Mouse (Mus musculus): Measurements from ENCODE around the gene Ccdc171.
"Not testable (repeated sequence)": the region's sequence is repeated elsewhere in the genome, so short reads cannot be mapped to it uniquely, and the experiment has no call there.

The Ccdc171 gene

GRCm38 (mm10) chr4:83656571-83656970, 131.2 kb downstream of the Ccdc171 start:
- DNase-seq (ENCODE audit: low spot score in 2 of 2), result no peak

GRCm38 (mm10) chr4:83657021-83657420, 131.7 kb downstream of the Ccdc171 start:
- DNase-seq (ENCODE audit: low spot score in 2 of 2), result no peak

- DNase-seq (ENCODE audit: low spot score in 2 of 2), result no peak
Observed at GRCm38 (mm10) chr4:83658415-83658814, 133.1 kb downstream of the Ccdc171 start.

- DNase-seq (ENCODE audit: low spot score in 2 of 2), result no peak
Observed at GRCm38 (mm10) chr4:83659411-83659810, 134.1 kb downstream of the Ccdc171 start.

GRCm38 (mm10) chr4:83661519-83662271, 136.3 kb downstream of the Ccdc171 start:
- no peak for DNase-seq (ENCODE audit: low spot score in 2 of 2)

- DNase-seq (ENCODE audit: low spot score in 2 of 2), result no peak
Observed at GRCm38 (mm10) chr4:83662301-83662700, 137.0 kb downstream of the Ccdc171 start.

GRCm38 (mm10) chr4:83669552-83669951, 144.2 kb downstream of the Ccdc171 start:
- no peak for DNase-seq (ENCODE audit: low spot score in 2 of 2)

GRCm38 (mm10) chr4:83675308-83675707, 150.0 kb downstream of the Ccdc171 start:
- DNase-seq (ENCODE audit: low spot score in 2 of 2), result not testable (repeated sequence)

- no peak for DNase-seq (ENCODE audit: low spot score in 2 of 2)
Observed at GRCm38 (mm10) chr4:83676444-83676843, 151.1 kb downstream of the Ccdc171 start.

GRCm38 (mm10) chr4:83681081-83681480, 155.7 kb downstream of the Ccdc171 start:
- no peak for DNase-seq (ENCODE audit: low spot score in 2 of 2)

- no peak for DNase-seq (ENCODE audit: low spot score in 2 of 2)
Observed at GRCm38 (mm10) chr4:83682866-83683265, 157.5 kb downstream of the Ccdc171 start.

- DNase-seq (ENCODE audit: low spot score in 2 of 2), result no peak
Observed at GRCm38 (mm10) chr4:83700190-83700589, 174.8 kb downstream of the Ccdc171 start.

GRCm38 (mm10) chr4:83716996-83717395, 191.7 kb downstream of the Ccdc171 start:
- no peak for DNase-seq (ENCODE audit: low spot score in 2 of 2)

GRCm38 (mm10) chr4:83719816-83720215, 194.5 kb downstream of the Ccdc171 start:
- DNase-seq (ENCODE audit: low spot score in 2 of 2), result no peak

GRCm38 (mm10) chr4:83725136-83725535, 199.8 kb downstream of the Ccdc171 start:
- DNase-seq (ENCODE audit: low spot score in 2 of 2), result no peak

- no peak for DNase-seq (ENCODE audit: low spot score in 2 of 2)
Observed at GRCm38 (mm10) chr4:83739137-83739890, 214.0 kb downstream of the Ccdc171 start.

- DNase-seq (ENCODE audit: low spot score in 2 of 2), result no peak
Observed at GRCm38 (mm10) chr4:83739891-83740277, 214.5 kb downstream of the Ccdc171 start.

- no peak for DNase-seq (ENCODE audit: low spot score in 2 of 2)
Observed at GRCm38 (mm10) chr4:83742806-83743460, 217.6 kb downstream of the Ccdc171 start.

- no peak for DNase-seq (ENCODE audit: low spot score in 2 of 2)
Observed at GRCm38 (mm10) chr4:83775136-83775535, 249.8 kb downstream of the Ccdc171 start.

GRCm38 (mm10) chr4:83780044-83780443, 254.7 kb downstream of the Ccdc171 start:
- DNase-seq (ENCODE audit: low spot score in 2 of 2), result no peak

GRCm38 (mm10) chr4:83785115-83785514, 259.8 kb downstream of the Ccdc171 start:
- DNase-seq (ENCODE audit: low spot score in 2 of 2), result no peak

- no peak for DNase-seq (ENCODE audit: low spot score in 2 of 2)
Observed at GRCm38 (mm10) chr4:83791811-83792210, 266.5 kb downstream of the Ccdc171 start.

Measured in urinary bladder, postnatal 36 days (tissue).